Mouse (Mus musculus): ENCODE data around the gene Stard3nl.

GRCm38 (mm10) chr13:19422521-19422920 is 26.9 kb upstream of the Stard3nl start:
- no peak for TF ChIP-seq CTCF (IDR thresholded peaks at IDR 0.05; ENCODE audit: insufficient read depth, low read depth, low read length)
- TF ChIP-seq POLR2A (IDR thresholded peaks at IDR 0.05; ENCODE audit: insufficient read depth, low read depth, low read length): no peak

All from olfactory bulb, adult 2 months (tissue).